Mouse (Mus musculus) heart, postnatal 14 days (tissue): ENCODE measurements at regions not wholly inside any gene's neighbourhood (a gene's known extent, or its start where the extent isn't known, plus 50 kb on each side); places are given as distances from the start of the nearest gene placed in this dataset.

Experiments used
- DNase-seq, 2 experiments: peaks; one replicate each; pipeline ENCODE4 v3.0.0; 2021 to 2022
- intact Hi-C: fragments of 180-260 bp; cut with DNase I; formaldehyde crosslinking; loops from one replicate; pipeline ENCODE4 v1.15.1; 2025

DNA sequence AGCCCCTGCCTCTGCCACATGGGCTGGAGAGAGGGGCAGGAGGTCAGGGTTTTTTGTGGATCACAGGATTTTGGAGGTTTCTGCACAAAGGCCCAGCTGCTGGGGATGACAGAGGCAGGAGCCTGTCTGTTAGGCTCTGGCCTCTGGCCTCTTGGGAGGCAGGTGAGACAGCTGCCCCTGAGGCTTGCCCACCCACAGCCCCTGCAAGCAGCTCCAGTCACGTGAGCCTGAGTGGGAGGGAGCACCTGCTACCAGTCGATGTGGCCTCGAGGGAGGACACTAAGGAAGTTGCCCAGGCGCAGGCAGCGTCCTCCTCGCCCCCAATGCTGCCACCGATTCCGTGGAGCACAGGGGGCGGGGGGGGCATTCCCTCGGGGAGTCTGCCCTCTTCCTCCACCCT is 80.3 kb downstream of the Gadd45g start:
- no peak for DNase-seq
- intact Hi-C loops: no loop called here

DNA sequence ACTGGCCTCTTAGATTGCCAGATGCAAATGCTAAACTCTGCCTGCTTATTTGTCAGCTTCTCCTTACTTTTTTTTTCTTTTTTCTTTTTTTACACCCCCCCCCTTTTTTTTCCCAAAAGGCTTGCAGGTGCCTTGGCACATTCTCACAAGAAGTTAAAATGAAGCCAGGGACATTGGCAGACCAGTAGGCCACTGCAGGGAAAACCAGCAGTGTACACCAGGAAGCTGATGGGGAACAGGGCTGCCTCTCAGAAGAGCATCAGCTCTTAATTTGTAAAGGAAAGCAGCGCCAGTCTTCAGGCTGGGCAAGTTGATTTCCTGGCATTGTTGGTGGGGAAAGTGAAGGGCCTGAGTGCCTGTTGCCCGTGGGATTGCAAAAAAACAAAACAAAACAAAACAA is 83.3 kb downstream of the Gadd45g start:
- intact Hi-C loops: no loop called here
- DNase-seq: no peak

DNA sequence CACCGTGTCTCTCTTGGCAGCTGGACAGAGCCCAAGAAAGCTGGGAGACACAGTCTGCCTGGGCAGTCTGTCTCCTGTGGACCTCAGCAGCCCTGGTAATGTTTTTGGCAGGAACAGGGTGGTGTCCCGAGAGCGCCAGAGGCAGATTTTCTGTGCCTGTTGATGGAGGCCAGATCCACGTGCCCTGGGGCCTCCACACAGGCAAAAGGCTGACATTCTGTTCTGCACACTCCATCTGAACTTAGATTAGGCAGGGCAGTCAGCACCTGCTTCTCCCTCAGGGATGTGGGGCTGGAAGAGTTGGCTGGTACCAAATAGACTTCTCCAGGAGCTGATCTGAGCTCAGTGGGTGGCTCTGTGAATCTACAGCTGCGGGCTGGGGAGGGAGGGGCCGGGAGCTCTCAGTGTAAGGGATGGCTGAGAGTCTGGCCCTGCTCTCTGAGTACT is 83.8 kb downstream of the Gadd45g start:
- intact Hi-C loops: no loop called here
- DNase-seq: peak; percentile 41 to 64

DNA sequence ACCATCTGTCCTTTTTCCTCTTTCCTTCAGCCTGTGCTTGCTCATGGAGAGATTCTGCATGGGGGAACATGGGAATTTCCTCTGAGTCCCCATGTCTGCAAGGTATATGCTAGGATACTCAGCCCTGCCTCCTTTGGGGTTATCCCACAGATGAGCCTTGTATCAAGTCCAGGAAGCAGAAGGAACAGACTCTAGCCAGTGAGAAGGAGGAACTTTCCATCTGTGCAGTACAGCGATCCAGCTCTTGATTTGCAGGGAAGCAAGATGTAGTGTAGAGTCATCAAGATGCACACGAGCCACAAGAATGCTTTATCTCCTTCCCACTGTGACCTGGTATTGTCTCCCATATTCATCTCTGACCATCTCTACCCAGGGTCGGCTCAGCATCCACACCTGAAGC is 84.5 kb downstream of the Gadd45g start:
- intact Hi-C loops: no loop called here

DNA sequence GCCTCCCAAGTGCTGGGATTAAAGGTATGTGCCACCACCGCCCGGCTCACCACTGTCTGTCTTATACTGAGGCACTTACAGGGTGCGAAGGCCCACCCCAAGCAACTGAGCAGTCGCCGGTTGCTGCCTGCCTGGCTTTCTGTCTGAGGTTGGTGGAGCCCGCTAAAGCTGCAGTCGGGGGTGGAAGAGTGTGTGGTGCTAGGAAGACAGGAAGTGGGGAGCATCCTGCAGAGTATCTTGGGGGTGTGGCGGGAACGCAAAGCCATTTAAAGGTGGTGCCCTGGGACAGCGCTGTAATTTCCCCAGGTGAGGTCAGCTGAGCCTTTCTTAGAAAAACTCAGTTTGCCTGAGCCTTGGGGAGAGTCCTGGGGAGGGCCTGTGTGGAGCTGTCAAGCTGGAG is 89.3 kb downstream of the Gadd45g start:
- no peak for DNase-seq
- intact Hi-C loops: no loop called here

More for the DNA sequence above, 84.5 kb downstream of the Gadd45g start:
- DNase-seq: no peak

DNA sequence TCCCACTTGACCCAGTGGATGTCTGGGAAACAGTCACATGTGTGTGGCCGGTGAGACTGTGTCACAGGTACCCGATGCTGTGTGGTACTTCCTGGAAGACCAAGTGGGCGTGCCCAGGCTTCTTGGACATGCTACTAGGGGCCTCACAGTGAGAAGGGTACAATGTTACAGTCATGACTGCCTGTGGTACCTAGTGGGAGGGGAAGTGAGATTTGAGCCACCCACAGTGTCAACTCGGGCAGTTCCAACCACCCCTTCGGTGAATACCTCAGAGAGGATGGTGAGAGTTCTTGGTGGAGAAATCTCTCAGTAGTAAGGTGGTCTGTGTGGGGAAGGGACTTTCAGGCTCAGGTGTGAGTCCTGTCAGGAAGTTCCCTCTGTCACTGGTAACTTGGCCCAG is 90.0 kb downstream of the Gadd45g start:
- DNase-seq: no peak
- intact Hi-C loops: no loop called here

DNA sequence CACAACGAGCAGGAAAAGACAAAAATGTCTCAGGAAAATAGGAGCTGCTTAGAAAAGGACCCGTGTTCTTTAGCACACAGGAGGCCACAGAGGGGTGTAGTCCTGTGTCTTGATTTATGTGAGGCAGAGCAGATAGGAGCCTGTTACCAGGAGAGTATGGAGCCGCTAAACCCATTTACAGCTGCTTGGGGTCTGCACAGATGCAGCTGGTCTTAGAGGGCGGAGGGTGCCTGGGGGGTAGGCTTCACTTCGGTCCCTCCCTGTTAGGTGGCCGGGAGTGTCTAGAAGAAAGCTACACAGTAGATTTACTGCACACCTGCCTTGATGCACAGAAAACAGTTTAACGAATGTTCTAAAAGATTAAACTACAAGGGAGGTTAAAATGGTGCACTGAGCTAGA is 91.4 kb downstream of the Gadd45g start:
- intact Hi-C loops: no loop called here
- no peak for DNase-seq

DNA sequence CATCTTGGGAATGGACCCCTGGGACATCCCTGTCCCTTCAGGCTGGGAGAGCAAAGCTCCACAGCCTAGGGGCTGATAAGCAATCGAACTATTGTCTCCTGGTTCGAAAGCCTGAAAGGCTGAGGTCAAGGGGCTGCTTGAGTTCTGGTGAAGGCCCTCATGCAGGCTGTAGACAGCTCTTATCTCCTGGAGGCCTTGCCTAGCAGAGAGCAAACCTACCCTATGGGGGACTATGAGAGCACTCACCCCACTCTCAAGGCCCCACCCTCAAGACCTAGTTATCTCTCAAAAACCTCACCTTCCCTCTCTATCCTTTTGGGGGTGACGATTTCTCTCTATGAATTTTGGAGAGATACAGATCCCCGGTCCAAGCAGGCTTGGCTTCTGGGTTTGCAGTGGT is 92.8 kb downstream of the Gadd45g start:
- DNase-seq: no peak
- intact Hi-C loops: no loop called here

DNA sequence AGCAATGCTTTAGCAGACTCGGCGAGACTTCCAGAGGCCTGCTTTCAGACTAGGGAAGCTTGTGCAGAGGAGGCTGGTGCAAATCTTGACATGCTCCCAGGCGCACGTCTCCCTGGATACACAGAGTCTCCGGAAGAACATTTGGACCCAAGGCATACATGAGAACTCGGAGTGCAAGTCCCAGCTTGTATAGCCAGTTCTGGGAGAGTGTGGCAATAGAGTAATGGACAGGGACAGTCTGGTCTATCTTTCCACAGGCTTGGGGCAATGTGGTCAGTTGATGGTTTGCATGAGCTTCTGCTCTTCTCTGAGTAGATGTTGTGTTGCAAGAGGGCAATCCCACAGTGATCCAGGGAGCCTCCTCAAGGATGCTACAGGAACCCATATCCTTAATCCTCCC is 93.2 kb downstream of the Gadd45g start:
- intact Hi-C loops: no loop called here
- DNase-seq: no peak

DNA sequence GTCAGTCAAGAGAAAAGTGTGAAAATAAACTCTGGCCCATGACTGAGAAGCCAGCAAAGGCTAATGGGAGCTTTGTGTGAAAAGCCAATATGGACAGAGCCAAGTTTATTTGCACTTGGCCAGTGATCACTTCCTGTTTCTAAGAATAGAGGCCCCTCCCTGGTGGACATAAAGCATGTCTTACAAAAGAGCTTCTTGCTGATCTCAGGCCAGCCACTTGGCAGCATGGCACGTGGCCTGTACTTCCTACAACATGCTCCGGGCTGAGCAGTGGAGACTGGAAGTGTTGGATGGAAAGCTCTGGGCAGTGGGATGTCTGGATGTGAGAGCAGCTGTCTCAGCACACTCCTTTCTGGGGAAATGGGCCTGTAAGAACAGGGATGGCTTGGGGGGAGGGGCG is 99.7 kb downstream of the Gadd45g start:
- peak; percentile 46 to 70 for DNase-seq
- intact Hi-C loops: no loop called here

DNA sequence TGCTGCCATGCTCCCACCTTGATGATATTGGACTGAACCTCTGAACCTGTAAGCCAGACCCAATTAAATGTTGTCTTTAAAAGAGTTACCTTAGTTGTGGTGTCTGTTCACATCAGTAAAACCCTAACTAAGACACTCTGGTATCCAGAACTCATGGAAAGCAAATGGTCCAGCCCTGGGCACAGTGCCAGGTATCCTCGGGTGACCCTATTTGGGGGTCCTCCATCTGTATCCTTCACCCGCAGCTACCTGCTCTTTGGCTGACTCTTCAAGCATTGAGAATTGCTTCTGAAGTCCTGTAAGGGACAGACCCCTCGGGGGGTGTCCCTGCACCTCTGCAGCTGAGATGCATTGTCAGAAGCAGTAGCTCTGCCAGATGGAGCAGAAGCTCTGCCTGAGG is 102.4 kb downstream of the Gadd45g start:
- intact Hi-C loops: no loop called here
- DNase-seq: no peak

DNA sequence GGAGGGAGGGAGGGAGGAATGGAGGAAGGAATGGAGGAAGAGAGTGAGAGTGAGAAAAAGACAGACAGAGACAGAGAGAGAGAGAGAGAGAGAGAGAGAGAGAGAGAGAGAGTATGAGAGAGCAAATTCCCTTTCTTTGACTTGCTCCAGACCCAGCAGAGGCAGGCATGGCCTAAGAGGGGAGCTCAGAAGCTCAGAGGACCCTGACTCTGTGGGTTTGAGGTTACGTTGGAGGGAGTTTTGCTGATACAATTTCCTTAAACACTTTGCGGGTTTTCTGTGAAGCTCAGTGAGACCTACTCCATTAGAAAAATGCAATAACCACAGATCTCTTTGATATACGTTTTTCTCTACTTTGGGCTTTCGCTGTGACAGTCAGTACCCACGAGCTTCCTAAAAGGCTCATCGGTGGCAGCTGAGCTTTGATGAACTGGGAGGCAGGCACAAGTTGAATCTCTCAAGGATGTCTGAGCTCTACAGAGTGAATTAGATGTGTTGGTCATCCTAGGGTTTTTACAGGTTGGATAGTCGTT is 105.1 kb downstream of the Gadd45g start:
- intact Hi-C loops: no loop called here
- no peak for DNase-seq

DNA sequence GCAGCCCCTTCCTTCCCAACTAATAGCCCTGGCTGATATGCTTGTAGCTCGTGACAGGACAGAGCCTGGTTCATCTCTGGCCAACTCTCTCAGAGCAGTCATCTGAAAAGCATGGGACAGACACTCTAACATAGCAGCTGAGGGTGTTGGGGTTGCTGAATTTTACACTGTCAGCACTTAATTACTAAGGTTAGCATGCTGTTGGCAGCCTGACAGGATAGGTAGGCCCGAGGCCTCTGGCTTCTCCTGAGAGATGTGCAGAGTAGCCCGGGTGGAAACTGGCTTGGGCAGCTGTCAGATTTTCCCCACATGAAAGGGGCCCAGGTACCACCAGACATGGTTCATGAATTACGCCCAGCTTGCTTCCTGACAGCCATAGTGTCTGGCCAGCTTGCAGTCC is 106.6 kb downstream of the Gadd45g start:
- DNase-seq: no peak
- intact Hi-C loops: no loop called here

DNA sequence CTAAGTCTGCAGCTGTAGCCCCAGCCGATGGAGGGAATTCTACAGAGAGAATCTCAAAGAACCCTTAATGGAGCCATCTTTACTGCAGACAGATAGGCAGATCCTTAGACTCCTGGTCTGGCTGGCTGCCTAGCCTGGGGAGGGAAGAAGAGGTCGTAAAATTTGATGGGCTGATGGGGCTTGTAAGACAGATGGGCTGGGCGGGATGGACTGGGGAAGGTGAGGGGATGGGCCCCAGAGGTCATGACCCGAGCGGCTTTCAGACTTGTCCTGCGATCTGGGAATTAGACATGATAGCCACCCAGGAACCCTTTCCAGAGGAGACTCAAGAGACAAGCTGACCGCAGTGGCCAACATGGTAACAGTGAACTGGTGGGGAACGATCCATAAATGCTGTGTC is 107.1 kb downstream of the Gadd45g start:
- DNase-seq: no peak
- intact Hi-C loops: no loop called here

DNA sequence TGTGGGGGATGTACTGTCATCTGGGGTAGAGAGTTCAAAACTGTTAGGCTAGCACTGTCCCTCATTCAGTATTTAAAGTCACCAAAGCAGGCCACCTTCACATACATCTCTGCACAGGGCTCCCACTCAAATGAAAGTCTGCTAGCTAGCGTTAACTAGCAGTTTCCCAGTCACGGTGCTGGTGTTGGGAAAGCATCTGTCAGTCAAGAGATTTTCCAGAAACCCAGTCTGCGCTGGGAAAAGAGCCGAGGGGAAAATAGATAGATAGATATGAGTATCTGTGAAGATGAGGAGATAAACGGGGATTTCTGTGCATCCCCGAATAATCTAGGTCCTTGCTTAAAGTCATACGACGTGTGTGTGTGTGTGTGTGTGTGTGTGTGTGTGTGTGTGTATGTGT is 110.6 kb downstream of the Gadd45g start:
- DNase-seq: no peak
- intact Hi-C loops: no loop called here

DNA sequence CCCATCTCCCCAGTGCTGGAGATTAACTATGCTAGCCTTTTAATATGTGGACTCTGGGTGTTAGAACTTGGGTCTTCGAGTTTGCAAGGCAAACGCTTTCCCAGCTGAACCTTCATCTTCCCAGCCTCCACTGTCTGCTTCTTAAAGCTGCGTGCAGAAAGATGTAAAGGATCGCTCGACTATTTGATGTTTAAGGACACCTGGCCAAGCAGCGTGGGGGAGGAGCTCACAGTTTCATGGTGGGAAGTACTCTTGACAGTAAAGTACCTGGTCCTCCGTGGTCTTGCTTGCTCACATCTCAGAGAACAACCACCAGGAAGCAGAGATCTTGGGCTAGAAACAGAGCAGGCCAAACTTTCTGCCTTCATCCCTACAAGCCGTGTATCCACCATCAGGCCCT is 113.1 kb downstream of the Gadd45g start:
- intact Hi-C loops: no loop called here
- DNase-seq: no peak

DNA sequence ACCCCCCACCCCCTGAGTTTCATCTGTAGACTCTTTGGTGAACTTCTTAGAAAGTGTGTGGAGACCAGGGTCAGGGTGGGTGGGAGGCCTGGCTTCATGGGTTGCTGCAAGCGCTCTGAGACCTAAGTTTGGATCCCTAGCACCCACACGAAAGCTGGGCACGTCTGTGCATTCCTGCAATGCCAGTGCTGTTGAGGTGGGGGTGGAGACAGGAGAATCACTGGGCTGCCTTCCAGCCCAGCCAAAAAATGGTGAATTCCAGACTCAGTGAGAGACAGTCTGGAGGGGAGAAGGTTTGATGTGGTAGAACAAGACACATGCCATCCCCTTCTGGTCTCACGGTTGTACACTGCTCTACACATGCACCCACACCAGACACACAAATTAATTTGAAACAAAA is 113.8 kb downstream of the Gadd45g start:
- DNase-seq: no peak
- intact Hi-C loops: no loop called here

DNA sequence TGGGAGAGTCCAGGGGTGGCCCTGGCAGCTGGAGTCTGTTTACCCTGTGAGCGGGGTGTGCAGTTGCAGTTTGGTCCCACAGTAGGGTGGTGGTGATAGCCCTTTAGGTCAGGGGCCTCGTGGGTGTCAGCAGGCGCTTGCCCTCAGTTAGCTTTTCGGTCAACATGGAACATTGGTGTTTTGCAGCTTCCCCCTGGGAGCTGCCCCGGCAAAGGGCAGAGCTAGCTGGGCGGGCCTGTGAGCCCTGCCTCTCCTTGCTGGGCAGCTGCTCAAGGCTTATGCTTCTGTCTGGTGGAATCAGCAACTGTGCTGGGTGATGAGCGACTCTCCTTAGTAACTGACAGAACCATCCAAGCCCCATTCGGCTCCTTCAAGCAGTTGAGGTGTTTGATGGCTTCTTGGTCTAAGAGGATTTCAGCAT is 115.7 kb downstream of the Gadd45g start:
- DNase-seq: peak in 1 of 2 experiments; percentile 36

DNA sequence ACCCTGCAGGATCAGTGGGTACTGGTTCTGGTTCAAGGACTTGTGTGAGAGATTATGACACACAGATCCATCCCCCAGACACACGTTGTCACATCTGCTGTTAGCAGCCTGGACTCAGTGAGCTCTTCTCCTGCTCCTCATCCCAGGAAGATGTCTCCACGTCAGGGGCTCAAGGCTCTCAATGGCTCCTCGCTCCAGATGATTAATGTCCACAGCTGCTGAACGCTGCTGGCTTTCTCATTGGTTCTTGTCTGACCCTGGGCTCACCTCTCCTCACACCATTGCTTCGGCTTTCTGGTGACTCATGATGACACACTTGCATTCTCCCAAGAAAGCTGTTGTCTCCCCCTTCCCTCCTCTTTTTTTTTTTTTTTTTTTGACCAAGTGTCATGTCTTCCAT is 116.2 kb downstream of the Gadd45g start:
- DNase-seq: no peak
- intact Hi-C loops: no loop called here

More for the DNA sequence above, 115.7 kb downstream of the Gadd45g start:
- intact Hi-C loops: no loop called here

DNA sequence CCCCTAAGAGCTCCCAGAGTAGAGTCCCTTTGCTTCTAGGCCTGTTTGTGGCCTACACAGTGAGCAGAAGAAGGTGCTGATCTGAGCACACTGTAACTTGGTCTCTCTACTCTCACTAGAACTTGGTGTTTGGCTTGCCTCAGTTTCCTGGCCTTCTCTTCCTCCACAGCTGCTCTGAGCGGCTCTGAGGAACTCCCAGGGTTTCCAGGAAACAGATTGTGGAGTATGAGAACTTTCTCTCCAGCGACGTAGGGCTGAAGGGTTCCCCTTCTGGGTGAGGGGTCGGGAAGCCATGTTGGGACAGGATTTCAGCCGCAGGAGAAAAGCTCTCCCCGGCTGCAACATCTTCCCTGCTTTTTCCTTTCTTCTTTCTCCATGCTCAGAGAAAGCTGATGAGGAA is 117.5 kb downstream of the Gadd45g start:
- DNase-seq: no peak
- intact Hi-C loops: no loop called here

DNA sequence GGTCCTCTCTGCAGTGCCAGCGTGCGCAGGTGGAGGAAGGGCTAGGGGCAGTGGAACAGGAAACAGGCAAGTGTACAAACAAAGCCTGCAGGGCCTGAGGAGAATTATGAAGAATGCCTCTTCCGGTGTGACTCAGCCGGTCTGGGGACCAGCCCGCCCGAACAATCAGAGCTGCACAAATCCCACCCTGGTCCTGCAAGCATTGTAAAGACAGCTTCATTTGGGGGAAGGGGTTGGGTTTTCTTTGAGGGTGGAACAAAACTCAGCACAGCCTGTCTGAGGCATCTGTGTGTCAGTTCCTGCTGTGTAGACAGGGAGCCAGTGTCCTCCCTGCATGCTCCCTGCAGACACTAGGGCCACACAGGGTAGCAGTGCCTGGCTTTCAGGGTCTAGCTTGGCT is 117.9 kb downstream of the Gadd45g start:
- DNase-seq: peak in 1 of 2 experiments; percentile 50
- intact Hi-C loops: no loop called here

DNA sequence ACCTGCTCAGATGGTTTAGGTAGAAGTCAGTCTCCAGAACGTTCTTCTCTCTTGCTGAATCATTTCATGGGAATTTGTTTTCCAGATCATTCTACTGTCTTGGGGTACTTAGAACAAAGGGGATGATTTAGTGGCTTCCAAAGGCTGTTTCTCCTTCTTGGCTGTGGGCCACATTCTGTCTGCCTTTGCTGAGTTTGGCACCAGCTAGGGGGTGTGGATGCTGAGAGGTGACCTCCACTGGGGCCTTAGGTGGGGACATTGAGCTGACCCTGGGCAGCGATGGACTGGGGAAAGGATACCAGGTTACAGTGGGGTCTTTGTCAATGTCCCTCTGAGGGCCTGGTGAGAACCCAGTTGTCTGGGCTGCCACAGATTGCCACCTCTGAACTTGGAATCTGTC is 118.4 kb downstream of the Gadd45g start:
- DNase-seq: no peak
- intact Hi-C loops: no loop called here

DNA sequence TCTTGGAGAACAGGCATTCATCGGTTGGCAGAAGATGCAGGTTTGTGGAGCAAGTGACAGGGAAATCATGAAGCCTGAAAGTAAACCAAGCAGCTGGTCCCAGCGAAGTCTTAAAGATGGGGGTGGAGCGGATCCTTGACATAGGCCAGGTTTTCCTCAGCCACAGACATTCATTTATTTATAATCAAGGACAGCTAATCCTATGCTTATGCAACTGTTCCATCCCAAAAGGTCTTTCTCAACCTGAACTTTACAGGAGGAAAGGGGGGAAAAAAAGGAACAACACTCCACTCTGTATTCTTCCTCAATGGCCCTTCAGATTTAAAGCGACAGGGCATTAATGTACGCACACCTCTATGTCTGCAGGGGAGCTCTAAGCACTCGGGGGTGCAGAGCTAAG is 121.6 kb downstream of the Gadd45g start:
- intact Hi-C loops: no loop called here
- DNase-seq: no peak
